Mouse (Mus musculus): Measurements from ENCODE around the gene Satb2. TPM values are rescaled to one million over a fixed set of nuclear protein-coding genes. Genes with fewer than 3 reads are reported as not detected.

Gene Satb2
- polyA plus RNA-seq, 1 experiment from 2014 or later: 1.1 TPM

DNA sequence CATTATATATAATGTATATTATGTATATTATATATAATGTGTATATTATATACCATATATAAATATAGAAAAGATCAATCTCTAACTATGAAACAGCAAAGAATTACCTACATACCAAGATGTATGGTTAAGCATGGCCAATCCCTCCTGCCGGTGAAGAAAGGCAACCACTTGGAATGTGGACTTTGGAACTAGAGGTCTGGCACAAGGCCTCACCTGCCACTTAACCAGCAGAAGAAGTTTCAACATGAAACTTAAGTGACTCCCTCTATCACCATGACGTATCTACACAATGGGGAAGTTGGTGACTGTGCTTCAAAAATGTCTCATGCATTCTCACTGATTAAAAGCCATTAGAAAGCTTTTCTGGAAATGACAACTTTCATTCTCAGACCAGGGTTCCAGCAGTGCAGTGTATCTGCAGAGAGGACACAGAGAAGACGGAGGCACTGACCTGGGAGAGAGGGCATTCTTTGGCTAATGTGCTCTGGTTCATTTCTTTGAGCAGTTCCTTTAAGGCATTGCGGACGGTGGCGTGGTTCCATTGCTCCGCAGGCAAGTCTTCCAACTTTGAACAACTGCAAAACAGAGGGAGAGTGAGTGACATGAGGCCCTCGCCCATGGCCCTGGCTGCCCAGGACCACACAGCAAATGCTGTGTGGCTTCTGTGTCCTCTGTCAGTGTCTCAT, 80.8 kb downstream of the Satb2 start:
- Histone ChIP-seq H3K36me3 (peaks cover 4% of the 10 kb centered on the region; the same call in 1 of the 2 replicates), H3K4me1 (peaks cover 7% of the 10 kb centered on the region; the same call in 1 of the 2 replicates), H3K9me3 (replicated peaks) (no peaks in the 10 kb centered on the region), H3K27me3 (ENCODE audit: low read depth, poor library complexity, severe bottlenecking) (no peaks in the 10 kb centered on the region), H3K4me3 (no peak overlapping the region), H3K27ac (no peak overlapping the region)
- DNase-seq (ENCODE audit: low spot score): no peak
- 95% methylated on average over 8 of the region's 8 CpGs for WGBS

DNA sequence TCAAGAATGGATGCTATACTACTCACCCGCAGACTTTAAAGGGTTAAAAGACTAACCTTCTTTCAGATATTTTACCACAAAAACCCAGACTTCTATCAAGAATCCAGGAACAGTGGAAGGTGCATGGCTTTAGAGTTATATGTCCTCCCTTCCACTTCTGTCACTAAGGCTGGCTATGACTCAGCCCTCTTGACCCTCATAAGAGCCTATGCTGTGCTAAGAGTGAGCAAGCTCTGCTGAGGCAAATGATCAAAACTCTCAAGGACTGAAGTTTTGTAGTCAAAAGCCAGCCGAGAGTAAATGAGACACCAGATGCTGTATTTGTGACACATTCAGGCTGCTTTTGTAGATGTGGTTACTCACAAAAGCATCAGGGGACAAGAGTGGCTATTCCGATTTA, 81.8 kb downstream of the Satb2 start:
- peaks cover 7% of the 10 kb centered on the region; the same call in 1 of the 2 replicates for H3K4me1 ChIP-seq
- no peaks in the 10 kb centered on the region for H3K27me3 ChIP-seq (ENCODE audit: low read depth, poor library complexity, severe bottlenecking)
- WGBS: 96% methylated on average over 3 of the region's 3 CpGs
- H3K9me3 ChIP-seq (replicated peaks): no peaks in the 10 kb centered on the region
- no peak for DNase-seq (ENCODE audit: low spot score)
- peaks cover 4% of the 10 kb centered on the region; the same call in 1 of the 2 replicates for H3K36me3 ChIP-seq
- H3K27ac ChIP-seq: no peak overlapping the region
- H3K4me3 ChIP-seq: no peak overlapping the region

- no peaks in the 10 kb centered on the region for H3K27me3 ChIP-seq (ENCODE audit: low read depth, poor library complexity, severe bottlenecking)
- no peak overlapping the region for H3K4me3 ChIP-seq
- no peaks in the 10 kb centered on the region for H3K9me3 ChIP-seq (replicated peaks)
- H3K36me3 ChIP-seq: peaks cover 2% of the 10 kb centered on the region; the same call in 1 of the 2 replicates
- DNase-seq (ENCODE audit: low spot score): no peak
- 91% methylated on average over 5 of the region's 5 CpGs for WGBS
- H3K4me1 ChIP-seq: peaks cover 8% of the 10 kb centered on the region; the same call in 1 of the 2 replicates
- H3K27ac ChIP-seq: no peak overlapping the region
Observed at GRCm38 (mm10) chr1:56892766-56893165, 85.7 kb downstream of the Satb2 start.

DNA sequence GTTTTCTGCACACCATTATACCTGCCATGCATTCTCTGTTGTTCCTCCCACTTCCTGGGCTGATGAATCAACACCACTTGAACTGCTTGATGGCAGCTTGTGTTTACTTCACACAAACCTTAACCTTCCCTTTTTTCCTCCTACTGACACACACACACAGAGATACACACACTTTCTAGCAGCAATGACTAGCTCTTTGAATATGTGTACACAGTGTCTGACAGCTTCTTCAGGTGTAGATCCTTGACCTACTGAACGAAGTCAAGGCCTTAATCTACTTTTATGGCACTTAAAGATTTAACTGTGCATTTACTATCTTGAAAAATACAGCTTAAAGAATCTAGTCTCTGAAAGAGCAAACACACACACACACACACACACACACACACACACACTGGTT, 89.5 kb downstream of the Satb2 start:
- no peak for DNase-seq (ENCODE audit: low spot score)
- no peaks in the 10 kb centered on the region for H3K9me3 ChIP-seq (replicated peaks)
- no peaks in the 10 kb centered on the region for H3K36me3 ChIP-seq
- WGBS: 83% methylated on average over 1 of the region's 1 CpGs
- H3K27ac ChIP-seq: no peak overlapping the region
- no peak overlapping the region for H3K4me3 ChIP-seq
- peaks cover 8% of the 10 kb centered on the region; the same call in 1 of the 2 replicates for H3K4me1 ChIP-seq
- no peaks in the 10 kb centered on the region for H3K27me3 ChIP-seq (ENCODE audit: low read depth, poor library complexity, severe bottlenecking)

DNA sequence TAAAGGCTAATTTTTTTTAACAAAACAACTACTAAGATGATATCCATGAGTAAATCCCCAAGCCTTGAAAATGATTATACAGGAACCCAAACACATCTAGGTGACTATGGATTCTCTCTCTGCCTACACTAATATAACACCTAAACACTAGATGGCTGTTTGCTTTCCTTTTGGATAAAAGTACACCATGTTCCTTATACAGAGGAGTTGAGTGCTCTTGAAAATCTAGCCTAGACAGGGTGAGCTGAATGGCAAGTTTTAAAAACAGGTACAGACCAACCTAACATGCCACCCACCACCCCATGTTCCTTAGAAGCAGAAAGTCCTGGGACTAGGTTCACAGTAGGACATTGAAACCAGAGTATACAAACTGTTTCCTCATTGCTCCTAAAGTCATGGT, 90.9 kb downstream of the Satb2 start:
- Histone ChIP-seq H3K9me3 (replicated peaks) (no peaks in the 10 kb centered on the region), H3K4me1 (peaks cover 8% of the 10 kb centered on the region; the same call in 1 of the 2 replicates), H3K27me3 (ENCODE audit: low read depth, poor library complexity, severe bottlenecking) (no peaks in the 10 kb centered on the region), H3K27ac (no peak overlapping the region), H3K4me3 (no peak overlapping the region), H3K36me3 (no peaks in the 10 kb centered on the region)
- DNase-seq (ENCODE audit: low spot score): no peak

DNA sequence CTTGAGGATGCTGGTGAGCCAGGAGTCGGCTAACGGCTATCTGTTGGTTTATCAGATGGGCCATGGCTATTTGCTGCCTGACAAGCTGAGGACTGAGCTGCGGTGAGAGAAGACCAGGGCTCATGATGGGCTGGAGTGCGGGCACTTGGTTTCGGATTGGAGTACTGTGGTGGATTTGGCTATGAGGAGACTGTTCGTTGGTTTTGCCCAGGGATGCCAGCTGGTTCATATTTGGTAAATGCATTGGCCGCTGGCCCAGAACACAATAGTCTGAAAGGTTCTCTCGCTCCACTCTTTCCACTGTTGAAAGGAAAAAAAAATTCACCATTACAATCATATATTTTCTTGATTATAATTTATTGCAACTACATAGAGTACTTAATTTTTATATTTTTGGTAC, 107.0 kb downstream of the Satb2 start:
- peaks cover 2% of the 10 kb centered on the region for H3K4me1 ChIP-seq
- H3K27me3 ChIP-seq (ENCODE audit: low read depth, poor library complexity, severe bottlenecking): no peaks in the 10 kb centered on the region; the same call in 1 of the 2 replicates
- no peak overlapping the region for H3K27ac ChIP-seq
- H3K4me3 ChIP-seq: no peak overlapping the region
- H3K9me3 ChIP-seq (replicated peaks): no peaks in the 10 kb centered on the region
- H3K36me3 ChIP-seq: peaks cover 10% of the 10 kb centered on the region; the same call in 1 of the 2 replicates
- no peak for DNase-seq (ENCODE audit: low spot score)
- 95% methylated on average over 8 of the region's 8 CpGs for WGBS

DNA sequence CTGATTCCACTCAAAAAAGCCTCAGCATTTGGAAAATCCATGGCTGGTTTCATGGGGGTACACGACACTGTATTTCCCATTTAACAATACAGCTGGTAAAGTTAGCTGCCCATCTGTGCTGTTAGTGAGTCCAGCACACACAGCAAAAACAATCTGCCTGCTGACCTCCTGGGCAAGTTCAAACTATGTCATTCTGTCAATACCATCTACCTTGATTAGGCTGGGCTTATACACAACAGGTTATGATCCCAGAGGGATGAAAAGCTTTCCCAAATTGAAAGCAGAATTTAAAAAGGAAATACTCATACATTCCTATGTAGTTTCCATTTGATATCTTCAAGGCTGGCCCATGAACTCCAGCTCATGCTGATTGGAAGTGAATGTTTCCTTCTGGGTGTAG, 113.2 kb downstream of the Satb2 start:
- no peak for DNase-seq (ENCODE audit: low spot score)
- WGBS: 39% methylated on average over 1 of the region's 1 CpGs
- no peaks in the 10 kb centered on the region; the same call in 1 of the 2 replicates for H3K27me3 ChIP-seq (ENCODE audit: low read depth, poor library complexity, severe bottlenecking)
- no peaks in the 10 kb centered on the region for H3K36me3 ChIP-seq
- peaks cover 32% of the 10 kb centered on the region for H3K4me1 ChIP-seq
- H3K9me3 ChIP-seq (replicated peaks): no peaks in the 10 kb centered on the region
- no peak overlapping the region for H3K4me3 ChIP-seq
- H3K27ac ChIP-seq: no peak overlapping the region

- Histone ChIP-seq H3K27me3 (ENCODE audit: low read depth, poor library complexity, severe bottlenecking) (peaks cover 10% of the 10 kb centered on the region; the same call in 1 of the 2 replicates), H3K4me1 (peaks cover 32% of the 10 kb centered on the region), H3K36me3 (no peaks in the 10 kb centered on the region), H3K27ac (no peak overlapping the region), H3K4me3 (no peak overlapping the region), H3K9me3 (replicated peaks) (no peaks in the 10 kb centered on the region)
- no peak for DNase-seq (ENCODE audit: low spot score)
- 51% methylated on average over 4 of the region's 4 CpGs for WGBS
Observed at GRCm38 (mm10) chr1:56862799-56863198, 115.7 kb downstream of the Satb2 start.

DNA sequence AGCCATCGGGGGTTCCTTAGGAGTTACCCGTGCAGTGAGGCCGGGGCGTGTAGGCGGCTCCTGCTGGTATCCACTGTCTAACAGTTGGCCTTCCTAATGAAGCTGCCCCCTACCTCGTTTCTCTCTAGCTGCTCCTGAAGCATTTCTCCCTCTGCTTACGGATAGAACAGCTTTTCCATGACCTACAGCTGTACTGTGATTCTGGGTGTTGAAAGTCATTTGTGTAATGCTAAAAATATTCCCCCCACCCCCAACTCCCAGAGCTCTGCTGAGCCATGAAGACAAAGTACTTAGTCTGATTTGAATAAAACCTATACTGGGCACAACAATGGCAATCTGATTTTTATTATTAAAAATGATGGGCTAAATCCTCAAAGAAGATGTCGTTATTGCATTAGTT, 121.2 kb downstream of the Satb2 start:
- WGBS: 82% methylated on average over 8 of the region's 8 CpGs
- H3K4me3 ChIP-seq: no peak overlapping the region
- H3K27ac ChIP-seq: no peak overlapping the region
- H3K27me3 ChIP-seq (ENCODE audit: low read depth, poor library complexity, severe bottlenecking): peaks cover 10% of the 10 kb centered on the region; the same call in 1 of the 2 replicates
- H3K9me3 ChIP-seq (replicated peaks): no peaks in the 10 kb centered on the region
- H3K36me3 ChIP-seq: no peaks in the 10 kb centered on the region
- DNase-seq (ENCODE audit: low spot score): no peak
- peaks cover 5% of the 10 kb centered on the region for H3K4me1 ChIP-seq

GRCm38 (mm10) chr1:56850446-56850845, 128.0 kb downstream of the Satb2 start:
- no peak overlapping the region for H3K27ac ChIP-seq
- no peaks in the 10 kb centered on the region for H3K27me3 ChIP-seq (ENCODE audit: low read depth, poor library complexity, severe bottlenecking)
- H3K4me1 ChIP-seq: no peaks in the 10 kb centered on the region
- DNase-seq (ENCODE audit: low spot score): no peak
- H3K4me3 ChIP-seq: no peak overlapping the region
- H3K36me3 ChIP-seq: no peaks in the 10 kb centered on the region
- H3K9me3 ChIP-seq (replicated peaks): no peaks in the 10 kb centered on the region
- WGBS: 93% methylated on average over 8 of the region's 8 CpGs

DNA sequence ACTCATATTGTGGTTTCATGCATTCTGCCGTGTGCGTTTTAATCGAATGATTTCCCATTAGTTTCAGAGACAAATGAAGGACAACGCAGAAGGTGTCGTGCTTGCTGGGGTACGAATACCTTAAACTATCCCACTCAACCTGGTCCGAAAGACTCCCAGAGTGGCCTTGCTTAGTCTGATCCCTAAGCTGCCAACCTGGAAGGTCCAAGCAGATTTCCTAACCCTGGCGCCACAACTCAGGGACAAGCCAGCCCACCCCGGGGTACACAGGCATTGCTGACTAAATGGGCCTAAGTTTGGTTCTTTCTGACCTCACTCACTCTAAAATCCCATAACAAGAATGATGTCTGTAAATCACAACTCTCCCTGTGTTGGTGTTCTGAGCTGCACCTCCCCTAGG, 132.1 kb downstream of the Satb2 start:
- H3K9me3 ChIP-seq (replicated peaks): no peaks in the 10 kb centered on the region
- H3K36me3 ChIP-seq: no peaks in the 10 kb centered on the region
- 95% methylated on average over 9 of the region's 9 CpGs for WGBS
- no peaks in the 10 kb centered on the region for H3K27me3 ChIP-seq (ENCODE audit: low read depth, poor library complexity, severe bottlenecking)
- H3K4me3 ChIP-seq: no peak overlapping the region
- H3K27ac ChIP-seq: no peak overlapping the region
- H3K4me1 ChIP-seq: peaks cover 6% of the 10 kb centered on the region
- DNase-seq (ENCODE audit: low spot score): no peak

DNA sequence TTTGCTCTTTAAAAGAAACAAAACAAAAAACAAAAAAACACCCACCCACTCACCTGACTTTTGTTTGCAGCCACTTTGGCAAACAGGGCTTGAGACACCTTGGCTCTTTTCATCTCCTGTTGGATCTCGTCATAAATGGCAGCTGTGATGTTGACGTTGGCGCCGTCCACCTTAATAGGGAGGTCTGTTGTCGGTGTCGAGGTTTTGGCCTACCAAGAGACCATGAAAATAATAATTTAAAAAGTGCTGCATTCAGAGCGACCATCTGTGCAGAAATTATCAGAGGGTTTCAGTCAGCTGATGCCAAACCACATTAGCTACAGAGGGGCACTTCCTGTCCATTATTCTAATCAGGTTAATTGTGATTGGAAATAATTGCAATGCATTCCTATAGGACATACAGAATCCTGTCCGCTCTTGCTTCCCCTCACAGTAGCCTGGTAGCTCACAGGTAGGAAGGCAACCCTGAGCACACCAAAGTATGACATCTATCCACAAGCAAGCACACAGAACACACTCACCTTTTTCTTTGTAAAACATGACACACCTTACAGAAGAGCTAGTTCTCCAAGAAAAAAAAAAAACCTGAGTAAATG, 132.8 kb downstream of the Satb2 start:
- Histone ChIP-seq H3K4me3 (no peak overlapping the region), H3K27me3 (ENCODE audit: low read depth, poor library complexity, severe bottlenecking) (no peaks in the 10 kb centered on the region), H3K27ac (no peak overlapping the region), H3K36me3 (no peaks in the 10 kb centered on the region), H3K4me1 (peaks cover 6% of the 10 kb centered on the region), H3K9me3 (replicated peaks) (no peaks in the 10 kb centered on the region)
- 84% methylated on average over 8 of the region's 8 CpGs for WGBS
- no peak for DNase-seq (ENCODE audit: low spot score)

DNA sequence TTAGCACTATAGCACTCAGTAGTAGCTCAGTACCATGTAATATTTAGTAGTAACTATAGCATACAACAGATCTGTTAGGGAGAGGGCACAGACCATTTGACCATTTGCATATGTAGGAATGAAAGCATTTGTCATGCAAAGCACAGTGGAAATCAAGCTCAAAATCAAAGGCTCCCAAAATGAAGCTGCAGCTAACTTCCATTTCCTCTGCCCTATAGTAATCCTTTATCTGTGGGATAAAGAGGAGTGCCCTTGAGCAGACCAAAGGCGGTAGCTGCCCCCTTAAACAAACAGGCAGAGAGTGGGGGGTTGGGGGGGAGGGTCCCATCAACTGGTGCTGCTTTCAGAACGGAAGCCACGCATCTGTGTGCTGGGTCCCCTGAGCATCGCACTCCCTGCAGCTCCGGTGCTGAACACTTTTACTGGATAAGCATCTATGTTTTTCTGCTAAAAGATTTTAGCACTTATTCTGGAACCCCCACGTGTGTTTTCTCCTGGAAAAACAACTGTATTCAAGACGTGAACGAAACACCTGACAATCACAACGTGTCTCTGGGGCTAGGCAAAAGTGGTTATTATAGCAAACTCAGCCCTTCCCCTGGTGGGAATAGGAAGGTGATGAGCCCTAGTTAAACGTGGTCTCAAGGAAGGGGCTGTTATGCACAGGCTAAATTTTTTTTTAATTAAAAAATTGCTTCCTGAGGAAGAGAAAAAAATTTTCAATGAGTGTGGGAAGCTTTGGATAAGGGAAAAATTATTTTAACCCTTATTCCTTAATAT, 133.7 kb downstream of the Satb2 start:
- Histone ChIP-seq H3K4me1 (peaks cover 6% of the 10 kb centered on the region), H3K27ac (no peak overlapping the region), H3K4me3 (no peak overlapping the region), H3K9me3 (replicated peaks) (no peaks in the 10 kb centered on the region), H3K36me3 (no peaks in the 10 kb centered on the region), H3K27me3 (ENCODE audit: low read depth, poor library complexity, severe bottlenecking) (no peaks in the 10 kb centered on the region)
- DNase-seq (ENCODE audit: low spot score): no peak
- WGBS: 17% methylated on average over 10 of the region's 10 CpGs
